Mouse (Mus musculus) embryonic fibroblast, embryonic 13.5 days (primary cell): ENCODE data around the gene Ccser2. TPM values are rescaled to one million over a fixed set of nuclear protein-coding genes. Genes with fewer than 3 reads are reported as not detected.

Source experiments
- H3K27ac ChIP-seq: 2 replicates; pipeline ENCODE4 v1.5.1; 2012; ENCODE audit warnings: low read length, control low read depth, inconsistent platforms; ENCODE audit not compliant: insufficient read depth
- H3K4me1 ChIP-seq: 2 replicates; pipeline ENCODE4 v1.6.1; 2011; ENCODE audit warnings: low read length; ENCODE audit not compliant: control insufficient read depth, insufficient read depth
- H3K4me3 ChIP-seq: 2 replicates; pipeline ENCODE4 v1.5.1; 2011; ENCODE audit warnings: mild to moderate bottlenecking, control low read depth, low read length; ENCODE audit not compliant: insufficient read depth
- CTCF ChIP-seq: IDR thresholded peaks from 2 replicates; pipeline ENCODE4 v1.5.1; 2011; ENCODE audit warnings: mild to moderate bottlenecking, control low read depth, low read length, moderate library complexity, borderline replicate concordance; ENCODE audit not compliant: insufficient read depth
- POLR2A ChIP-seq: IDR thresholded peaks from 2 replicates; pipeline ENCODE4 v1.6.1; 2011; ENCODE audit warnings: low read depth, mild to moderate bottlenecking, control low read depth, low read length, moderate library complexity
- polyA plus RNA-seq: library from polyadenylated mRNA; stranded (reverse); fragments of >200 nt; gene quantifications from 2 replicates; pipeline ENCODE4 v1.2.4, GENCODE M21; 2011; ENCODE audit warnings: low read depth; ENCODE audit not compliant: missing spikeins, insufficient read length

The Ccser2 gene
- polyA plus RNA-seq, 1 experiment, result 59.7 TPM

GRCm38 (mm10) chr14:36919886-36920285 is 48.7 kb downstream of the Ccser2 start:
- TF ChIP-seq POLR2A, result no peak
- no peak for TF ChIP-seq CTCF
- Histone ChIP-seq H3K4me3 (no peak overlapping the region), H3K27ac (peak overlapping the region; percentile 75; the same call in 1 of the 2 replicates), H3K4me1 (peaks cover 3% of the 10 kb centered on the region; the same call in 1 of the 2 replicates)

- Histone ChIP-seq H3K27ac (peak overlapping the region; percentile 75), H3K4me3 (peak overlapping the region; percentile 54), H3K4me1 (peaks cover 3% of the 10 kb centered on the region; the same call in 1 of the 2 replicates)
- TF ChIP-seq POLR2A (peak; percentile 93), CTCF (no peak)
Measured at GRCm38 (mm10) chr14:36919146-36919545, 49.4 kb downstream of the Ccser2 start.

GRCm38 (mm10) chr14:36915203-36915602 is 53.4 kb downstream of the Ccser2 start:
- no peak for TF ChIP-seq POLR2A
- no peak for TF ChIP-seq CTCF
- Histone ChIP-seq H3K27ac (no peak overlapping the region), H3K4me3 (no peak overlapping the region), H3K4me1 (peaks cover 3% of the 10 kb centered on the region)

GRCm38 (mm10) chr14:36914473-36915005 is 54.0 kb downstream of the Ccser2 start:
- Histone ChIP-seq H3K4me1 (peaks cover 3% of the 10 kb centered on the region), H3K4me3 (no peak overlapping the region), H3K27ac (no peak overlapping the region)
- no peak for TF ChIP-seq CTCF
- TF ChIP-seq POLR2A, result no peak

GRCm38 (mm10) chr14:36911738-36912137 is 56.8 kb downstream of the Ccser2 start:
- H3K27ac ChIP-seq, result no peak overlapping the region
- no peak overlapping the region for H3K4me3 ChIP-seq
- TF ChIP-seq CTCF, result no peak
- TF ChIP-seq POLR2A, result no peak
- peaks cover under 1% of the 10 kb centered on the region for H3K4me1 ChIP-seq

- Histone ChIP-seq H3K27ac (no peak overlapping the region), H3K4me3 (no peak overlapping the region), H3K4me1 (no peaks in the 10 kb centered on the region)
- TF ChIP-seq POLR2A (no peak), CTCF (no peak)
Measured at GRCm38 (mm10) chr14:36905809-36906522, 62.6 kb downstream of the Ccser2 start.

GRCm38 (mm10) chr14:36904206-36904605 is 64.4 kb downstream of the Ccser2 start:
- H3K4me1 ChIP-seq, result no peaks in the 10 kb centered on the region
- no peak overlapping the region for H3K27ac ChIP-seq
- no peak for TF ChIP-seq POLR2A
- no peak for TF ChIP-seq CTCF
- H3K4me3 ChIP-seq, result no peak overlapping the region

- H3K4me3 ChIP-seq, result no peak overlapping the region
- no peak for TF ChIP-seq CTCF
- no peak for TF ChIP-seq POLR2A
- no peaks in the 10 kb centered on the region for H3K4me1 ChIP-seq
- H3K27ac ChIP-seq, result no peak overlapping the region
Measured at GRCm38 (mm10) chr14:36900883-36901282, 67.7 kb downstream of the Ccser2 start.

GRCm38 (mm10) chr14:36894701-36895100 is 73.9 kb downstream of the Ccser2 start:
- TF ChIP-seq CTCF (no peak), POLR2A (no peak)
- H3K27ac ChIP-seq, result peak overlapping the region; percentile 98
- H3K4me1 ChIP-seq, result peaks cover 7% of the 10 kb centered on the region
- H3K4me3 ChIP-seq, result no peak overlapping the region

GRCm38 (mm10) chr14:36892762-36893358 is 75.7 kb downstream of the Ccser2 start:
- H3K27ac ChIP-seq, result peak overlapping the region; percentile 80
- no peak for TF ChIP-seq CTCF
- no peak for TF ChIP-seq POLR2A
- no peak overlapping the region for H3K4me3 ChIP-seq

More at GRCm38 (mm10) chr14:36892762-36893358, 75.7 kb downstream of the Ccser2 start:
- H3K4me1 ChIP-seq, result peaks cover 7% of the 10 kb centered on the region
